Mouse (Mus musculus) lung, postnatal 0 days (tissue): Measurements from ENCODE around the gene Rph3a.

Source experiments
- CTCF ChIP-seq: IDR thresholded peaks from 2 replicates; pipeline ENCODE4 v1.5.1; 2016; ENCODE audit warnings: antibody characterized with exemption, mild to moderate bottlenecking
- EP300 ChIP-seq: IDR thresholded peaks from 2 replicates; pipeline ENCODE4 v1.6.1; 2016; ENCODE audit warnings: antibody characterized with exemption, mild to moderate bottlenecking, control low read depth

DNA sequence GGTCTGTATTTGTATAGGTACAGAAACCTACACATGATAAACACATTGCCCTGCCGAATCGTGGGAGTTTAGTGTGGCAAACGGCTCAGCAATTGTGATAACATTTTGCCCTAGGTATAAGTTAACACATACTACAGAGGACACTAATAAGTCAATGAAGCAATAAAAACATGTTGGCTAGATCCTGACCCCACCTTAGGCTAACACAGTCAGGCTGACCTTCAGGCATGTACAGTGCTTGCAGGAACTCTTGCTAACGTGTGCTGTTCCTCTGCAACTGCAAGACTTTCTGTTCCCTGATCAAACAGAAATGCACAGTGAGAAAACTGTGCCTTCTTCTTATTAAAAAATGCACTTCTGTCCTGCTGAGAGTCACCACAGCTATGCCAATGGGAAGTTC is 85.9 kb downstream of the Rph3a start:
- TF ChIP-seq CTCF, result no peak
- TF ChIP-seq EP300, result no peak
